Mouse (Mus musculus) central nervous system, embryonic 14 days (tissue): ENCODE measurements around the gene Lce1h. TPM values are rescaled to one million over a fixed set of nuclear protein-coding genes. Genes with fewer than 3 reads are reported as not detected.

ENCODE experiments used
- polyA plus RNA-seq: library from polyadenylated mRNA; depleted of rRNA; stranded (reverse); fragments of >200 nt; gene quantifications from 2 replicates; pipeline ENCODE4 v1.2.3, GENCODE M21; 2012; rRNA removed

Lce1h gene
- polyA plus RNA-seq = not detected in 2 replicates

GRCm38 (mm10) chr3:92764965-92765364, at the start of gene Lce1h:
Gene Lce1h, minus strand, starts transcription at chr3:92765065.

GRCm38 (mm10) chr3:92807791-92808190, 42.9 kb upstream of the Lce1h start, which contains the start of gene Lce1k:
Gene Lce1k, minus strand, starts transcription at chr3:92807891.

GRCm38 (mm10) chr3:92790414-92790813, 25.5 kb upstream of the Lce1h start, which contains the start of gene Lce1j:
Gene Lce1j, minus strand, starts transcription at chr3:92790514.

GRCm38 (mm10) chr3:92778799-92779198, 13.9 kb upstream of the Lce1h start, which contains the start of gene Lce1i:
Gene Lce1i, minus strand, starts transcription at chr3:92778899.

GRCm38 (mm10) chr3:92752238-92752637, 12.6 kb downstream of the Lce1h start, which contains the start of gene Lce1g:
Gene Lce1g, minus strand, starts transcription at chr3:92752338.

GRCm38 (mm10) chr3:92738996-92739395, 25.9 kb downstream of the Lce1h start, which contains the start of gene Gm38119:
Gene Gm38119, minus strand, starts transcription at chr3:92739096.

GRCm38 (mm10) chr3:92720250-92720649, 44.6 kb downstream of the Lce1h start, which contains the start of gene Lce1f:
Gene Lce1f, minus strand, starts transcription at chr3:92720350.

Other genes with a start within 250 kb of the Lce1h start
- not detected in 2 replicates for gene 2310046K23Rik, start 230.6 kb downstream of the Lce1h start, polyA plus RNA-seq
- 0.05 TPM in 1 of 2 replicates, not detected in the other for gene Ivl, start 191.3 kb downstream of the Lce1h start, polyA plus RNA-seq
- gene Smcp, start 176.1 kb downstream of the Lce1h start, polyA plus RNA-seq = not detected in 2 replicates
- not detected in 2 replicates for gene 2210017I01Rik, start 157.6 kb downstream of the Lce1h start, polyA plus RNA-seq
- gene Lce6a, start 143.4 kb downstream of the Lce1h start, polyA plus RNA-seq = not detected in 2 replicates
- gene Lce1a1, start 116.8 kb downstream of the Lce1h start, polyA plus RNA-seq = not detected in 2 replicates
- not detected in 2 replicates for gene Lce1b, start 108.1 kb downstream of the Lce1h start, polyA plus RNA-seq
- gene Lce1a2, start 94.8 kb downstream of the Lce1h start, polyA plus RNA-seq = not detected in 2 replicates
- gene Lce1c, start 85.8 kb downstream of the Lce1h start, polyA plus RNA-seq = not detected in 2 replicates
- gene Lce1d, start 77.9 kb downstream of the Lce1h start, polyA plus RNA-seq = not detected in 2 replicates
- not detected in 2 replicates for gene Lce1e, start 56.0 kb downstream of the Lce1h start, polyA plus RNA-seq
- not detected in 2 replicates for gene Lce1f, start 44.7 kb downstream of the Lce1h start, polyA plus RNA-seq
- not detected in 2 replicates for gene Gm38119, start 26.0 kb downstream of the Lce1h start, polyA plus RNA-seq
- not detected in 2 replicates for gene Lce1g, start 12.7 kb downstream of the Lce1h start, polyA plus RNA-seq
- gene Lce1i, start 13.8 kb upstream of the Lce1h start, polyA plus RNA-seq = not detected in 2 replicates
- not detected in 2 replicates for gene Lce1j, start 25.4 kb upstream of the Lce1h start, polyA plus RNA-seq
- gene Lce1k, start 42.8 kb upstream of the Lce1h start, polyA plus RNA-seq = not detected in 2 replicates
- not detected in 2 replicates for gene Kprp, start 62.2 kb upstream of the Lce1h start, polyA plus RNA-seq
- gene Lce1l, start 86.2 kb upstream of the Lce1h start, polyA plus RNA-seq = not detected in 2 replicates
- not detected in 2 replicates for gene 2310050C09Rik, start 105.2 kb upstream of the Lce1h start, polyA plus RNA-seq
- not detected in 2 replicates for gene Lce3a, start 161.2 kb upstream of the Lce1h start, polyA plus RNA-seq
- gene Lce3b, start 167.9 kb upstream of the Lce1h start, polyA plus RNA-seq = not detected in 2 replicates
- not detected in 2 replicates for gene Lce3c, start 179.4 kb upstream of the Lce1h start, polyA plus RNA-seq
- not detected in 2 replicates for gene Lce3d, start 192.3 kb upstream of the Lce1h start, polyA plus RNA-seq
- gene Lce3e, start 202.0 kb upstream of the Lce1h start, polyA plus RNA-seq = not detected in 2 replicates
- gene Lce3f, start 227.2 kb upstream of the Lce1h start, polyA plus RNA-seq = not detected in 2 replicates